Mouse (Mus musculus) kidney, adult 2 months (tissue): ENCODE measurements at regions not wholly inside any gene's neighbourhood (a gene's known extent, or its start where the extent isn't known, plus 50 kb on each side); places are given as distances from the start of the nearest gene placed in this dataset.

Experiments used
- CTCF ChIP-seq: fragments of 200-500 bp; conservative IDR thresholded peaks from 2 replicates; pipeline ENCODE4 v1.5.1; 2011; ENCODE audit warnings: low read depth, mild to moderate bottlenecking, control low read depth, low read length, moderate library complexity, mixed read lengths; ENCODE audit not compliant: insufficient read depth, insufficient read length
- POLR2A ChIP-seq: fragments of 200-500 bp; IDR thresholded peaks from one replicate; pipeline ENCODE4 v1.6.1; 2011; ENCODE audit warnings: low read depth, low read length, control low read depth

DNA sequence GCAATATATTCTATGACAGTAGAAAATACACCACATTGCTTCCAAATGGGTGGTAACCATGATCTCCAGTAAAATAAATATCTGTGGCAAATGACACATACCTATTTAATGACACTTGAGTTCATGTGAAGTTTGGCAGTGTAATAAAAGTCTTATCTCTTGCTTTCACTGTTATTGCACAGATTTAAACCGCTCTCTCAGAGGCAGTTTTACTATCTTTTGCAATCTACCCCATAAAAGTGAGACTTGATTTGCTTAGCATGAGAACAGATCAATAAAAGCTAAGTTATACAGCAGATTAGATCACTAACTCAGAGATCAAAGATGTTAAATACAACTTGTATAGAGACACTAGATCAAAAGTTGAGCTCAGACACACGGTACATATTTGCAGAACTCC, 510.2 kb downstream of the Isl1 start:
- no peak for TF ChIP-seq POLR2A
- TF ChIP-seq CTCF: no peak
